Mouse (Mus musculus) neural tube, embryonic 11.5 days (tissue): ENCODE results near the gene Psmd12. TPM values are rescaled to one million over a fixed set of nuclear protein-coding genes. Genes with fewer than 3 reads are reported as not detected.
"Not testable (repeated sequence)": the region's sequence is repeated elsewhere in the genome, so short reads cannot be mapped to it uniquely, and the experiment has no call there.

Source experiments
- ATAC-seq: fragments of 200-750 bp; cut with Nextera tagmentation; 2 replicates; pipeline ENCODE4 v1.8.0; 2017; ENCODE audit warnings: moderate number of reproducible peaks, mild to moderate bottlenecking, moderate TSS enrichment, moderate library complexity; ENCODE audit not compliant: insufficient read depth, low FRiP score, low TSS enrichment
- DNase-seq: peaks from one replicate; pipeline ENCODE4 v3.0.0-alpha.2; 2015; ENCODE audit warnings: low spot score
- H3K27ac ChIP-seq: fragments of 300-500 bp; sonication (generic); 2 replicates; pipeline ENCODE4 v1.5.1; 2014; ENCODE audit warnings: low read depth, mild to moderate bottlenecking, low read length
- H3K27me3 ChIP-seq: fragments of 300-500 bp; sonication (generic); 2 replicates; pipeline ENCODE4 v1.6.1; 2014; ENCODE audit warnings: mild to moderate bottlenecking, low read length, mixed read lengths; ENCODE audit not compliant: control insufficient read depth, insufficient read depth
- H3K36me3 ChIP-seq: fragments of 300-500 bp; sonication (generic); 2 replicates; pipeline ENCODE4 v1.6.1; 2014; ENCODE audit warnings: mild to moderate bottlenecking, low read length, moderate library complexity, mixed read lengths; ENCODE audit not compliant: control insufficient read depth, insufficient read depth
- H3K4me1 ChIP-seq: fragments of 300-500 bp; sonication (generic); 2 replicates; pipeline ENCODE4 v1.6.1; 2014; ENCODE audit warnings: low read length, mixed read lengths; ENCODE audit not compliant: control insufficient read depth, insufficient read depth
- H3K4me2 ChIP-seq: fragments of 300-500 bp; sonication (generic); 2 replicates; pipeline ENCODE4 v1.6.1; 2014; ENCODE audit warnings: low read depth, mild to moderate bottlenecking, moderate library complexity
- H3K4me3 ChIP-seq: fragments of 300-500 bp; sonication (generic); 2 replicates; pipeline ENCODE4 v1.5.1; 2014; ENCODE audit warnings: low read depth, low read length
- H3K9ac ChIP-seq: fragments of 300-500 bp; sonication (generic); 2 replicates; pipeline ENCODE4 v1.6.1; 2014; ENCODE audit warnings: mild to moderate bottlenecking, low read length
- H3K9me3 ChIP-seq: fragments of 300-500 bp; sonication (generic); 2 replicates; pipeline ENCODE4 v1.6.1; 2016; ENCODE audit warnings: low read length; ENCODE audit not compliant: control insufficient read depth
- WGBS: fragments of 180-500 bp; shearing (Covaris S2); extraction: QIAGEN DNeasy Blood & Tissue Kit; methylation state at CpG from one replicate; pipeline ENCODE4 v1.1.7; 2014; 5-methylcytosine and 5-hydroxymethylcytosine counted together
- polyA plus RNA-seq: library from polyadenylated mRNA; unstranded; fragments of >200 nt; fragmentation: Nextera tagmentation; extraction: Ambion mirVana; gene quantifications from 2 replicates; pipeline ENCODE4 v1.2.1, GENCODE M21; 2014

Gene Psmd12
- polyA plus RNA-seq, 1 experiment from 2014 or later, result 228 TPM

GRCm38 (mm10) chr11:107479862-107480203 is 549 bp downstream of the Psmd12 start:
- Histone ChIP-seq H3K36me3 (no peaks in the 10 kb centered on the region), H3K9ac (peak overlapping the region; percentile 97), H3K4me2 (peak overlapping the region; percentile 95), H3K27me3 (no peaks in the 10 kb centered on the region), H3K27ac (no peak overlapping the region), H3K4me3 (peak overlapping the region; percentile 95), H3K9me3 (no peaks in the 10 kb centered on the region), H3K4me1 (peaks cover 5% of the 10 kb centered on the region; the same call in 1 of the 2 replicates)
- WGBS, result 1% methylated on average over 10 of the region's 10 CpGs
- DNase-seq (no peak), ATAC-seq (no peak; the same call in 1 of the 2 replicates)

DNA sequence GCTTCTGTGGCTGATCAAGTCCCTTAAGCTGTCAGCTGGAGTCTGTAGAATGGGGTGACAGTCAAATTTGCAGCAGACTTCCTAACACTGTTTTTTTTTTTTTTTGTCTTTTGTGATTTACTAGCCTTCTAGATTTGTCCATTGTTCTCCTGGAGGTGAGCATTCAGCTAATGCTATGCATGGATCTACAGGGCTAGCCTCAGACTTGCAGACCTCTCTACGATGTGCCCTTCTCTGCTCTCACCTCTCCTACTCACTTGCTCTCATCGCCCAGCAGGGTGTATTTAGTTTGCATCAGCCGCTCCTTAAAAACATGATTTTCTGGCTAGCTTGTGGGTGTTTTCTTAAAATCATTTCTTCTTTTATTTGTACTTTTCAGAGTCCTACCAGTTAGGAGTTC is 5.1 kb downstream of the Psmd12 start:
- Histone ChIP-seq H3K36me3 (peaks cover 4% of the 10 kb centered on the region; the same call in 1 of the 2 replicates), H3K27me3 (no peaks in the 10 kb centered on the region), H3K4me1 (peaks cover 5% of the 10 kb centered on the region; the same call in 1 of the 2 replicates), H3K9me3 (no peaks in the 10 kb centered on the region), H3K4me2 (no peak overlapping the region), H3K4me3 (no peak overlapping the region), H3K27ac (no peak overlapping the region), H3K9ac (no peak overlapping the region)
- ATAC-seq, result no peak
- 97% methylated on average over 3 of the region's 3 CpGs for WGBS
- no peak for DNase-seq

DNA sequence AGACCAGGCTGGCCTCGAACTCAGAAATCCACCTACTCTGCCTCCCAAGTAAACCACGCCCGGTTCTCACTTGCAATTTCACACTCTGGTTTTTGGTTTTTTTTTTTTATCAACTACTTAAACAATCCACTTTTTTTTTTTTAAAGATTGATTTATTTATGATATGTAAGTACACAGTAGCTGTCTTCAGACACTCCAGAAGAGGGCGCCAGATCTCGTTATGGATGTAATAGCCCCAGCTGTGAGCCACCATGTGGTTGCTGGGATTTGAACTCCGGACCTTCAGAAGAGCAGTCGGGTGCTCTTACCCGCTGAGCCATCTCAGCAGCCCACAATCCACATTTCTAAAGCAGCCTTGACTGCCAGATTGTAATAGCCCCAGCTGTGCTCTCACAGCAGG is 23.5 kb downstream of the Psmd12 start:
- Histone ChIP-seq H3K27ac (no peak overlapping the region), H3K4me1 (no peaks in the 10 kb centered on the region), H3K27me3 (no peaks in the 10 kb centered on the region), H3K9ac (no peak overlapping the region), H3K9me3 (no peaks in the 10 kb centered on the region), H3K4me3 (no peak overlapping the region), H3K4me2 (no peak overlapping the region), H3K36me3 (peaks cover 5% of the 10 kb centered on the region; the same call in 1 of the 2 replicates)
- ATAC-seq (no peak), DNase-seq (no peak)
- 83% methylated on average over 8 of the region's 8 CpGs for WGBS

- not testable (repeated sequence) for ATAC-seq, H3K27me3 ChIP-seq, H3K36me3 ChIP-seq, H3K4me1 ChIP-seq, DNase-seq, H3K9me3 ChIP-seq, H3K27ac ChIP-seq, H3K4me3 ChIP-seq, H3K4me2 ChIP-seq, H3K9ac ChIP-seq
- WGBS, result 88% methylated on average over 3 of the region's 4 CpGs
These were observed 25.1 kb downstream of the Psmd12 start for GRCm38 (mm10) chr11:107504364-107504763.

DNA sequence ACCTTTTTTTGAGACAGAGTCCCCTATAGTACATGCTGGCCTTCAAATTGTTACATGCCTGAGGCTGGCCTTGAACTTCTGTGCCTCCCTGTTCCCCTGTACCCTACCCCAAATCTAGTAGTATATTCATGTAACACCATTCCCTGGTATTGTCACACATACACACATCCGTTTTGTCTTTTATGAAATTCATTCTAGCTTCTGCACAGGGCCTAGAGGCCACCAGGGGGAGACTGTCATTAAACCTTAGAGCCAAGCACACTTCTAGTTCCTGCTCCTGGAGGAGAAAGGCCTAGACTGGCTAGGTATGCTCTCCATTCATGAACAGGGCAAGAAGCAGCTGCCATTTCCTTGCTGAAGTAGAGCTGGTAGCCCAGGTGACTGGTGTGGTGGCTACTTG is 27.0 kb downstream of the Psmd12 start:
- Histone ChIP-seq H3K9ac (no peak overlapping the region), H3K4me2 (no peak overlapping the region), H3K27ac (no peak overlapping the region), H3K27me3 (no peaks in the 10 kb centered on the region), H3K36me3 (no peaks in the 10 kb centered on the region), H3K4me1 (peaks cover 3% of the 10 kb centered on the region; the same call in 1 of the 2 replicates), H3K9me3 (no peaks in the 10 kb centered on the region), H3K4me3 (no peak overlapping the region)
- DNase-seq, result no peak
- WGBS, result 72% methylated on average over 1 of the region's 1 CpGs
- ATAC-seq, result no peak

DNA sequence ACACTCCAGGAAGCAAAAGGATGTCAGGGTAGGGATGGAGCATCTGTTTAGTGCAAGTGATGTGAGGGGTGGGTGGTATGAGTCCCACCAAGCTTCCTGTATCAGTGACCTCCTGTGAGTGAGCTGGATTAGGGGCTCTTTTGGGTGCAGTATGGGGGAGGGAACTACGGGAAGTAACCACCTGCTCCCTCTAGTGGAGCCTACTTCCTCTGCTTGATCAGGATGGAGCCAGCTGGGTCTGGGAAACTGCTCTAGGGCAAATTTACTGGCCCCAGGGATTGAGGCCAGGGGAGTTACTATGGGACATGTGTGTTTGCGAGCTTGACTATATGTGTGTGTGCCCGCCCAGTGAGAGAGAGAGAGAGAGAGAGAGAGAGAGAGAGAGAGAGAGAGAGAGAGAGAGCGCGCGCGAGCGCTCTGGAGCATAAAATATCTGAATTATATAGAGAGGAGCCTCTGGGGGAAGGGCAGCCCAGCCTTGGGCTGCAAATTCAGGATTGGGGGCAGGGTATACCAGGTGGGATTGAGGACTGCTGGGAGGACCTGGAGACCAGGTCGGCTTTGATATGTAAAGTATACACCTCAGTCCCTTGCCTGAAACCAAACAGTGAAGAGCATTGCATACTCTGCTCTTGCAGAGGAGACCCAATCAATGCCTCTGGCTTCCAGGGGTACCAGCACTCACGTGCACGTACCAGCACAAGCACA is 30.5 kb downstream of the Psmd12 start:
- H3K9ac ChIP-seq, result peak overlapping the region; percentile 23; the same call in 1 of the 2 replicates
- peaks cover 3% of the 10 kb centered on the region; the same call in 1 of the 2 replicates for H3K4me1 ChIP-seq
- no peaks in the 10 kb centered on the region for H3K9me3 ChIP-seq
- 22% methylated on average over 11 of the region's 11 CpGs for WGBS
- H3K36me3 ChIP-seq, result no peaks in the 10 kb centered on the region
- no peak overlapping the region for H3K27ac ChIP-seq
- H3K4me3 ChIP-seq, result no peak overlapping the region
- no peaks in the 10 kb centered on the region for H3K27me3 ChIP-seq
- ATAC-seq, result peak; percentile 35; the same call in 1 of the 2 replicates
- peak; percentile 38 for DNase-seq
- H3K4me2 ChIP-seq, result no peak overlapping the region

DNA sequence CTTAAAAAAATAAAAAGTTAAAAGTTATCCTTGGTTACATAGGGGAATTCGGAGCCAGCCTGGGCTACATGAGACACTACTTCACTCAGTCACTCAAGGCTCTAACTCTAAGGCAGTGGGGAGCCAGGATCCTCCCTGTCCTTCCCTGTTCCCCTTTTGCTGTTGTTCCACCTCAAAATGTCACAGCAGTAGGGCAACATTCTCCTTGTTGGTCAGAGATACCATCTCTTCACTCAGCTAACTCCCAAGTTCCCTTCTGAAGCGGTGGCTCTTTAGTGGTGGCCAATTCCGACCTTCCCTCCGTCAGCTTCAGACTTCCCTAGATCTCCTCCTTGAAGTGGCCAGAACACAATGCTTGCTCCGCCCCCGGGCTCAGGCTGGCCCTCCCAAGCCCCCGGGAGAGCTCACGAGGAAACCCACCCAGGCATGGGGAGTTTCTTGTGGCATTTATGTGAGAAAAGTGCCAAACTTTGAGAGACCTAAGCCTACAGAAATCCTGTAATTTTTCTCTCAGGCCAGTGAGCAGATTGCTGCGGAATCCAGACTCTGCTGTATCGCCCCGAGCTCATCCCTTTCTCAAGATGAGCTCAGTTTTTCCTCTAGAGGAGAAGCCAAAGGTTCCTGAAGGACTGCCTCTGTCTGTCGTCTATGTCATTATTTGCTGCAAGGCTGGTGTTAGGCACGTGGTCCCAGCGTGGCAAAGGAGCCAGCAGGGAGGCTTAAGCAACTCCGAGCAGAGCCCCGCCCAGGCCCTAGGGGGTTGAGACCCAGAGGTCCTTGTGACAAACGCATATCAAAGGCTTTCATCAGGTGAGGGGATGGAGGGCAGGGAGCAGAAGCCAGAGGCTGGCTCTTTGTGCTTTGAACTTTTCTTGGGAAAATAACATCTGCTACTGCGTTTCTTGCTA is 31.3 kb downstream of the Psmd12 start:
- Histone ChIP-seq H3K27me3 (no peaks in the 10 kb centered on the region), H3K4me3 (no peak overlapping the region), H3K4me2 (no peak overlapping the region; the same call in 1 of the 2 replicates), H3K9me3 (no peaks in the 10 kb centered on the region), H3K4me1 (peaks cover 3% of the 10 kb centered on the region; the same call in 1 of the 2 replicates), H3K9ac (no peak overlapping the region), H3K27ac (no peak overlapping the region), H3K36me3 (no peaks in the 10 kb centered on the region)
- WGBS, result 6% methylated on average over 18 of the region's 18 CpGs
- DNase-seq (peak; percentile 34), ATAC-seq (no peak)

DNA sequence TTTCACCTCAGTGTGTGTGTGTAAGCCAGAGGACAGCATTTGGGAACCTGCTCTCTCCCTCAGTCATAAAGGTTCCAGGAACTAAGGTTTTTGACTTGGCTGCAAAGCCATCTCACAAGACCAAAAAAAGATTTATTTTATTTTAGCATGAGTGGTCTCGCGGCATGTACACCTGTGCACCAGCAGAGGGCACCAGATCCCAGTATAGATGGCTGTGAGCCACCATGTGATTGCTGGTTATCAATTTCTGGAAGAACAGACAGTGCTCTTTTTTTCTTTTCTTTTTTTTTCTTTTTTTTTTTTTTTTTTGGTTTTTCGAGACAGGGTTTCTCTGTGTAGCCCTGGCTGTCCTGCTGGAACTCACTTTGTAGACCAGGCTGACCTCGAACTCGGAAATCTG is 32.7 kb downstream of the Psmd12 start:
- 45% methylated on average over 5 of the region's 5 CpGs for WGBS
- not testable (repeated sequence) for H3K9me3 ChIP-seq, H3K4me3 ChIP-seq, H3K4me1 ChIP-seq, ATAC-seq, H3K36me3 ChIP-seq, H3K27me3 ChIP-seq, H3K27ac ChIP-seq, H3K9ac ChIP-seq, H3K4me2 ChIP-seq
- DNase-seq, result peak; percentile 70
